Mouse (Mus musculus) megakaryocyte, embryonic 14.5 days (primary cell): ENCODE measurements around the gene Eppin. TPM values are rescaled to one million over a fixed set of nuclear protein-coding genes. Genes with fewer than 3 reads are reported as not detected.
"Not testable (repeated sequence)": the region's sequence is repeated elsewhere in the genome, so short reads cannot be mapped to it uniquely, and the experiment has no call there.

Experiments used
- H3K27me3 ChIP-seq: replicated peaks from 2 replicates; pipeline ENCODE3; 2012; ENCODE audit warnings: inconsistent platforms
- H3K36me3 ChIP-seq: replicated peaks from 2 replicates; pipeline ENCODE3; 2012; ENCODE audit warnings: low read length, inconsistent platforms, mixed read lengths
- H3K4me1 ChIP-seq: 2 replicates; pipeline ENCODE4 v1.6.1; 2012; ENCODE audit warnings: inconsistent platforms
- H3K4me3 ChIP-seq: replicated peaks from 2 replicates; pipeline ENCODE3; 2012; ENCODE audit warnings: moderate library complexity, mild to moderate bottlenecking, inconsistent platforms
- H3K9me3 ChIP-seq: 2 replicates; pipeline ENCODE4 v1.6.1; 2012; ENCODE audit warnings: inconsistent platforms
- FLI1 ChIP-seq: IDR thresholded peaks from 2 replicates; pipeline ENCODE4 v1.6.1; 2012; ENCODE audit warnings: low read length, inconsistent platforms, mixed read lengths
- GATA1 ChIP-seq: IDR thresholded peaks from 3 replicates; pipeline ENCODE4 v1.6.1; 2012; ENCODE audit warnings: mixed read lengths, low read length, inconsistent platforms, borderline replicate concordance
- polyA plus RNA-seq: library from polyadenylated mRNA; stranded (reverse); fragments of >175 nt; gene quantifications from 2 replicates; pipeline ENCODE4 v1.2.3, GENCODE M21; 2012; ENCODE audit warnings: low replicate concordance; ENCODE audit not compliant: insufficient read depth

The Eppin gene
- polyA plus RNA-seq, result not detected in 2 replicates

DNA sequence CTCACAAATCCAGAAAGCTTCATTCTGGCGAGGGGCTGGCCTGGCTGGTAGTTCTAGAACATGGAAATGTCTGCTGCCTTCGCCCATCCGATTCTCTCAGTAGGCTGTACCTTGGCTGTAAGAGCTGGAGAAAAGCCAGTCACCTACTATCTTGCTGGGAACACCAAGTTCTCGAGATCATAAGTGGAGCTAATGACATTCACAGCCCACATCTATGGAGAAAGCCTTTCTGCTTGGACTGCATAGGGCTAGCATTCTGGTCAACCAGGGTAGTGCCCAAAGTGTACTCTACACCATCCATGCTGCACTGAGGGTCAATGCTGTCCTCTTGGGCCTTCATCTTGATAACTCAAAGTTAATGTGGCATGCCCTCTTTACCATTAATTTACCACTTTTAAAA is at the start of gene Eppin:
Gene Eppin (minus strand): TSS at position 101 of the 400 bp plus-strand sequence.
- H3K4me1 ChIP-seq, result no peaks in the 10 kb centered on the region
- no peak for TF ChIP-seq GATA1
- no peak for TF ChIP-seq FLI1
- no peaks in the 10 kb centered on the region for H3K9me3 ChIP-seq
- no peak within 1 kb of the TSS for H3K4me3 ChIP-seq
- H3K36me3 ChIP-seq, result no peaks in the 10 kb centered on the region
- H3K27me3 ChIP-seq, result peaks cover 35% of the 10 kb centered on the region

- no peaks in the 10 kb centered on the region for H3K36me3 ChIP-seq
- TF ChIP-seq FLI1 (no peak), GATA1 (no peak)
- peaks cover 4% of the 10 kb centered on the region for H3K27me3 ChIP-seq
Measured at GRCm38 (mm10) chr2:164641881-164642673, 48.7 kb upstream of the Eppin start.

GRCm38 (mm10) chr2:164641129-164641528 is 47.7 kb upstream of the Eppin start:
- no peaks in the 10 kb centered on the region for H3K36me3 ChIP-seq
- no peak overlapping the region for H3K4me3 ChIP-seq
- peaks cover 12% of the 10 kb centered on the region for H3K9me3 ChIP-seq
- H3K27me3 ChIP-seq, result peaks cover 4% of the 10 kb centered on the region
- TF ChIP-seq FLI1 (no peak), GATA1 (no peak)
- 0 out of 2 replicates have a peak, but pooled peaks cover 2% of the 10 kb centered on the region for H3K4me1 ChIP-seq

More at GRCm38 (mm10) chr2:164641881-164642673, 48.7 kb upstream of the Eppin start:
- Histone ChIP-seq H3K9me3 (peaks cover 12% of the 10 kb centered on the region), H3K4me3 (no peak overlapping the region), H3K4me1 (0 out of 2 replicates have a peak, but pooled peaks cover 2% of the 10 kb centered on the region)

- no peak for TF ChIP-seq FLI1
- TF ChIP-seq GATA1, result no peak
- Histone ChIP-seq H3K4me1 (0 out of 2 replicates have a peak, but pooled peaks cover 2% of the 10 kb centered on the region), H3K27me3 (peaks cover 6% of the 10 kb centered on the region), H3K36me3 (no peaks in the 10 kb centered on the region), H3K9me3 (peaks cover 16% of the 10 kb centered on the region), H3K4me3 (peak within 1 kb of the TSS; percentile 59)
Measured at GRCm38 (mm10) chr2:164638696-164639095, 45.3 kb upstream of the Eppin start, which contains the start of gene Wfdc16. Gene Wfdc16, minus strand, starts transcription at chr2:164638796.

- no peak for TF ChIP-seq GATA1
- TF ChIP-seq FLI1, result no peak
- no peak overlapping the region for H3K4me3 ChIP-seq
- H3K27me3 ChIP-seq, result peaks cover 4% of the 10 kb centered on the region
- H3K36me3 ChIP-seq, result no peaks in the 10 kb centered on the region
- H3K9me3 ChIP-seq, result peaks cover 16% of the 10 kb centered on the region
- H3K4me1 ChIP-seq, result no peaks in the 10 kb centered on the region
Measured at GRCm38 (mm10) chr2:164635266-164635665, 41.9 kb upstream of the Eppin start.

- no peak overlapping the region for H3K4me3 ChIP-seq
- no peaks in the 10 kb centered on the region for H3K4me1 ChIP-seq
- no peaks in the 10 kb centered on the region for H3K9me3 ChIP-seq
- no peaks in the 10 kb centered on the region for H3K36me3 ChIP-seq
- TF ChIP-seq FLI1, result no peak
- TF ChIP-seq GATA1, result no peak
- peaks cover 24% of the 10 kb centered on the region for H3K27me3 ChIP-seq
Measured at GRCm38 (mm10) chr2:164621775-164622174, 28.4 kb upstream of the Eppin start.

- TF ChIP-seq FLI1 (no peak), GATA1 (no peak)
- Histone ChIP-seq H3K9me3 (no peaks in the 10 kb centered on the region), H3K27me3 (peaks cover 17% of the 10 kb centered on the region), H3K4me1 (no peaks in the 10 kb centered on the region), H3K4me3 (no peak overlapping the region), H3K36me3 (no peaks in the 10 kb centered on the region)
Measured at GRCm38 (mm10) chr2:164619050-164619449, 25.7 kb upstream of the Eppin start.

- Histone ChIP-seq H3K36me3 (no peaks in the 10 kb centered on the region), H3K4me3 (peak overlapping the region; percentile 30), H3K4me1 (no peaks in the 10 kb centered on the region), H3K27me3 (peaks cover 6% of the 10 kb centered on the region), H3K9me3 (no peaks in the 10 kb centered on the region)
- TF ChIP-seq GATA1 (no peak), FLI1 (no peak)
Measured at GRCm38 (mm10) chr2:164615386-164615785, 22.0 kb upstream of the Eppin start.

- not testable (repeated sequence) for H3K9me3 ChIP-seq, H3K36me3 ChIP-seq, H3K4me1 ChIP-seq, H3K4me3 ChIP-seq
- H3K27me3 ChIP-seq, result peaks cover 14% of the 10 kb centered on the region
Measured at GRCm38 (mm10) chr2:164613471-164613870, 20.1 kb upstream of the Eppin start, which contains the start of the genes Wfdc6b and Wfdc8. Gene Wfdc6b, plus strand, starts transcription at chr2:164613522. Gene Wfdc8, minus strand, starts transcription at chr2:164613626.

GRCm38 (mm10) chr2:164608781-164609180 is 15.4 kb upstream of the Eppin start:
- H3K27me3 ChIP-seq, result peaks cover 31% of the 10 kb centered on the region
- peaks cover 2% of the 10 kb centered on the region for H3K9me3 ChIP-seq
- no peaks in the 10 kb centered on the region for H3K4me1 ChIP-seq
- no peak for TF ChIP-seq GATA1
- TF ChIP-seq FLI1, result no peak
- H3K4me3 ChIP-seq, result no peak overlapping the region
- no peaks in the 10 kb centered on the region for H3K36me3 ChIP-seq

- no peak for TF ChIP-seq GATA1
- TF ChIP-seq FLI1, result no peak
- Histone ChIP-seq H3K36me3 (no peaks in the 10 kb centered on the region), H3K9me3 (peaks cover 22% of the 10 kb centered on the region), H3K27me3 (peaks cover 33% of the 10 kb centered on the region), H3K4me1 (no peaks in the 10 kb centered on the region), H3K4me3 (no peak overlapping the region)
Measured at GRCm38 (mm10) chr2:164604411-164604810, 11.0 kb upstream of the Eppin start.
